Mouse (Mus musculus) cortical plate, adult 2 months (tissue): ENCODE data around the gene 5830411N06Rik. TPM values are rescaled to one million over a fixed set of nuclear protein-coding genes. Genes with fewer than 3 reads are reported as not detected.

Experiments
- H3K27ac ChIP-seq: fragments of 200-500 bp; 2 replicates; pipeline ENCODE4 v1.5.1; 2012; ENCODE audit warnings: low read length, control low read depth, inconsistent platforms; ENCODE audit not compliant: insufficient read depth
- H3K4me1 ChIP-seq: fragments of 200-500 bp; 2 replicates; pipeline ENCODE4 v1.6.1; 2011; ENCODE audit warnings: low read length; ENCODE audit not compliant: control insufficient read depth, insufficient read depth
- H3K4me3 ChIP-seq: fragments of 200-500 bp; 2 replicates; pipeline ENCODE4 v1.5.1; 2011; ENCODE audit warnings: mild to moderate bottlenecking, low read length, control low read depth; ENCODE audit not compliant: insufficient read depth
- CTCF ChIP-seq: fragments of 200-500 bp; IDR thresholded peaks from 2 replicates; pipeline ENCODE4 v1.5.1; 2011; ENCODE audit warnings: mild to moderate bottlenecking, control low read depth, low read length; ENCODE audit not compliant: insufficient read depth; ENCODE audit errors: extremely low read depth
- POLR2A ChIP-seq: fragments of 200-500 bp; IDR thresholded peaks from 2 replicates; pipeline ENCODE4 v1.6.1; 2011; ENCODE audit warnings: mild to moderate bottlenecking, low read length, control low read depth; ENCODE audit not compliant: insufficient read depth; ENCODE audit errors: extremely low read depth
- polyA plus RNA-seq: library from polyadenylated mRNA; depleted of rRNA; stranded (reverse); fragments of >200 nt; gene quantifications from 2 replicates; pipeline ENCODE4 v1.2.3, GENCODE M21; 2012; rRNA removed

Gene 5830411N06Rik
- not detected in 2 replicates for polyA plus RNA-seq

DNA sequence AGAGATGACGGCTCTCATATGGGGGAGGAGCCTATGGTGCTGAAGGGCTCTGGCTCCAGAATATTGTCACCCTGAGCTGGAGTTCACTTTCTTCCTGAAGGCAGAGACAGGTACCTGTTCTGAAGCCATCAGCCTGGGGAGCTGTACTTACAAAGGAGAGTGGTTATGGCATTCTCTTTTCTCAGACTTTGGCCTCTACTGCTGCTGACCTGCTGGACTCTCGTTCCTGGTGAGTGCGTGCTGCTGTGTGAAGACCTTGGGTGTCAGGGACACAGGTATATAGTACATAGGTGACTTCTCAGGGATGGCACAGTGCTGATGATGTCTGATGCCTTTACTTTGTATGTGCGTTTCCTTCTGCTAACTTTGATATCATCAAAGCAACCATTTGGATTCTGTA is at the start of gene 5830411N06Rik:
5830411N06Rik (plus strand) TSS at position 69 of the 400 bp plus-strand sequence.
- H3K27ac ChIP-seq: no peak within 1 kb of the TSS
- no peaks in the 10 kb centered on the region for H3K4me1 ChIP-seq
- TF ChIP-seq POLR2A: no peak
- TF ChIP-seq CTCF: no peak
- no peak within 1 kb of the TSS for H3K4me3 ChIP-seq

DNA sequence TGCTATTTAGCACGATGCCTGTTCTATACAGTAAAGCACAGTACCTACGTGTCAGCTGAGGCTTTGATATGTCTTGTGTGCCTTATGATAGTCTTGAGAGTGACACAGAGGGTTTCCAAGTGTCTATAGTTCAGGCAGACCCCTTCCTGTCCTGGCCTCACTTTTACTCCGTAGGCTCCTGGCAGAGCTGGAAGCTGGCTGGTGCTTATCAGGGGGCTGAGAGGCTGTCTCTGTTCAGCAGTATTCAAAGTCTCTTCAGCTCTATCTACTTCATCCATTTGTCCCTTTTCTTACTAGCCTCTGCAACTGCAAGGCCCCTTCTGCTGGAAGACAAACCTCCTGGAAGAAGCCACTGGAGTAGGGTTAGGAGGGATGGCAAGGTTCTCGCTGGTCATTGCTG is 46.0 kb upstream of the 5830411N06Rik start:
- TF ChIP-seq POLR2A (no peak), CTCF (no peak)
- no peaks in the 10 kb centered on the region; the same call in 1 of the 2 replicates for H3K4me1 ChIP-seq
- H3K27ac ChIP-seq: no peak overlapping the region
- H3K4me3 ChIP-seq: no peak overlapping the region

DNA sequence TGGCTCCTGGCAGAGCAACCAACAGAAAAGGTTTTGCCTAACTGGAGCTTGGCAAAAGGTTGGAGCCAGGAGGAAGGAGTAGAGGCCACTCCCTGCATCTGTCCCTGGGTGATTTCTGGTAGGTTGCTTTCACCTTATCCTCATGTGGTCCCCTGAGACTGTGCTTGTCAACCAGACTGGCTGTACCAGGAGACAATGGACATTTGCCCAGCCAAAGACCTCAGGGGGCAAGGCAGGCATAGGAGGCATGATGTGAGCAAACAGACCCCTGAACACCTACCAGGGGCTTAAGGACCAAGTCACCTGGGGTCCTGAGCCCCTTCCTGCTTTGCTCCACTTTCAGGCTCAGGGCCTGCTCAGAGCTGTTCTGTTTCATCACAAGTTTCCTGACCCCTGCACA is 41.2 kb upstream of the 5830411N06Rik start, which contains the start of gene Olfr524:
Olfr524 (minus strand) TSS at position 101 of the 400 bp plus-strand sequence.
- no peak for TF ChIP-seq CTCF
- no peak for TF ChIP-seq POLR2A
- Histone ChIP-seq H3K27ac (no peak within 1 kb of the TSS), H3K4me1 (no peaks in the 10 kb centered on the region), H3K4me3 (no peak within 1 kb of the TSS)

DNA sequence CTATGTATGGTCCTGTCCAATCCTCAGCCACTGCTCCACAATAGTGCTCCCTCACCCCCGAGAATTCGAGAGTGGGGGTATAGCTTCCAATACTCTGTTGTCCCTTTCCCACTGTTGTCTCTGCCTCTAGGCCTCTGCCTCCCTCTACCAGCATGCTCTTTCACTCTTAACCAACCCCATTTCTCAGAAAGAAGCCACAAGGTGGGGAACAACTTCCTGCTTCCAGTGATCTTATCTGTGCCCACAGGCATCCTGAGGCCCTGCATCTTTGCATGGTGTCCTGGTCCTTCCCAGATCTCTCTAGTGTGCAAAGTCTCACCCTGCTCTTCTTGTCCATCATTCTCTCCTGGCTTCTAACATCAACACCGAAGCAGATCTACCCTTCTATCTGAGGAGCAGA is 40.2 kb upstream of the 5830411N06Rik start:
- H3K4me1 ChIP-seq: no peaks in the 10 kb centered on the region
- no peak overlapping the region for H3K4me3 ChIP-seq
- H3K27ac ChIP-seq: no peak overlapping the region
- no peak for TF ChIP-seq CTCF

DNA sequence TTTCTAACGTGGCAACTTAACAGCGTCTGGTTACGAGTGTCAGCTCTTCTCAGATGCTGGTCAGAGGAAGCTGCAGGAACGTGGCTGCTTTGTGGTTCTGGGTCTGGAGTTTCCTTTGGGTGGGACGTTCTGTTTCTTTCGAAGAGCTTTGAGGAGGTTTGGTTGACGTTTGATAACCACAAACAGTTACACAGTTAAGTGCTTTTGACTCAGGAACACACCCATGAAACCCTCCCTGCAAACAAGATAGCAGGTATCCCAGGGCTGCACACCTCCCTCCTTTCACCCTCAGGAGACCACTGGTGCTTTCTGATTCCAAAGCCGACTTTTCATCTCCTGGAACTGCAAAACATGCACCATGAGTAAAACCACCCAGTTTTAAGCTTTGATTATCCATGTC is 38.9 kb upstream of the 5830411N06Rik start:
- Histone ChIP-seq H3K4me3 (no peak overlapping the region), H3K27ac (no peak overlapping the region), H3K4me1 (no peaks in the 10 kb centered on the region)
- TF ChIP-seq POLR2A (no peak), CTCF (no peak)

DNA sequence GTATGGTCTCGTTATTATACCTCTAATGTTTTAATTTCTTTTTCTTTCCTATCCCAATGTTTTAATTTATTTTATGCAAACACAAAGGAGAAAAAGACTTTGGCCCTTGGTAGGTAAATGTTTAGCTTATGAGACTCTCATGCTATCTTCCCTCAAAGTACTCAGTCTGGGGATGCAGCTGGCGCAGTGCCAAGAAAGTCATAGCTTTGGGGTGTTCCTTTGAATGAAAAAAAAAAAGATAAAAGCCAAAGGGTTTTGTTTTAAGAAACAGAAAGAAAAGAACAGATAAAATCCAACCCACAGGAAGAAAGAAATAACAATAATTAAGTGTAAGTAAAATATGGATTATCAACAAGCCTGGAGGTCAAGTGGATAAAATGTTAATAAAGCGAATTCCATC is 38.4 kb upstream of the 5830411N06Rik start:
- no peak overlapping the region for H3K4me3 ChIP-seq
- TF ChIP-seq CTCF (no peak), POLR2A (no peak)
- no peaks in the 10 kb centered on the region for H3K4me1 ChIP-seq
- H3K27ac ChIP-seq: no peak overlapping the region

DNA sequence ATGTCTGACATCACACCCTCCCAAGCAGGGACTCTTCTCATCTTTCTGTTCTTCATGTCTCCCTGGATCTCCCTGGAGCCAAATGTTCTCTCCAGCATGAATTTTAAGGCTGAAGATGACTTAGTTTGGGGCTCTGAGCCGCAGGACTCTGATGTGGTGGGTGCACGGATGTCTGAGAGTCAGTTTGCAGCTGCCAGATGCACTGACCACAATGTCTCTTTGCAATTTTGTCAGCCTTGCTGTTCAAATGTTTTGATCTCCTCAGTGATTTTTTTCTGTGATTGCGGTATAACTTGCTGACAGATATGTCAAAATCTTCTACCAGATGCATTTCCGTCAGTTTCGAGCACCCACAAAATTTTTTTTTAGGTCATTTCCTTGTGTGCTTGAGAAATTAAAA is 33.2 kb upstream of the 5830411N06Rik start:
- no peak overlapping the region for H3K4me3 ChIP-seq
- no peak overlapping the region for H3K27ac ChIP-seq
- no peaks in the 10 kb centered on the region for H3K4me1 ChIP-seq
- no peak for TF ChIP-seq POLR2A
- no peak for TF ChIP-seq CTCF

DNA sequence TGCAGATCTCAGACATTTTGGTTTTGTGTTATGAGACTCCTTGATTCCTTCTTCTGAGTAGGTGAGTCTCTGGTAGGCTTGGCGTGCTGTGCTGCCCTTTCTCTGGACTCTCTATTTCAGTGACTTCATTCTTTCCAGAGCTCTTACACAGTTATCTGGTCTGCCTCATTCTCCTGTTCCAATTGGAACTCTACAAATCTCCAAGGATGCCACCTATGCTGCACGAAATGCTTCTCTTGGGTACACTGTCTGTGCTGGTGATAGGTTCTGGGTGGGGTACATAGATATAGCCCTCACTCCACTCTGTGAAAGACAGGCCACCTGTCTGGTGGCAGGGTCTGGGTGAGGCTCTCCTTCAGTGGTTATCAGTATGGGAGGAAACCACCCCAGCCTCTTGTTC is 29.1 kb upstream of the 5830411N06Rik start, which contains the start of gene Cd163l1:
Cd163l1 (plus strand) TSS at position 301 of the 400 bp plus-strand sequence.
- Histone ChIP-seq H3K27ac (no peak within 1 kb of the TSS), H3K4me1 (no peaks in the 10 kb centered on the region), H3K4me3 (no peak within 1 kb of the TSS)
- TF ChIP-seq POLR2A (no peak), CTCF (no peak)

DNA sequence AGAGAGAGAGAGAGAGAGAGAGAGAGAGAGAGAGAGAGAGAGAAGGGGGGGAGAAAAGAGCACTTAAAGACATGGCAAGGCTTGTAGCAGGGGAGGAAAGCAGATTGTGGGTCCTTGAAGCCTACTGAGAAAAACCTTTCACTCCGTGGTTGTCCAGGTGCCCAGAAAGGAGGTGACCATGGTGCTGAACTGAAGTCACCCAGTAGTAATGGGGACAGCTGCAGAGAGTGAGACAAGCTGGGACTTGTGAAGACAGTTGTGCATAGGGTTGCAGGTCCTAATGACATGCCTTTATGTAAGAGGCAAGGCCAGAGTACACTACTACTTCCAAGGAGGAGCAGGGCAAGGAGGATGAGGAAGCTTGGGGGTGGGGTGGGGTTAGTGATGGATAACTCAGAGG is 27.8 kb upstream of the 5830411N06Rik start:
- no peak for TF ChIP-seq POLR2A
- no peak for TF ChIP-seq CTCF
- no peaks in the 10 kb centered on the region for H3K4me1 ChIP-seq
- no peak overlapping the region for H3K4me3 ChIP-seq
- H3K27ac ChIP-seq: no peak overlapping the region

DNA sequence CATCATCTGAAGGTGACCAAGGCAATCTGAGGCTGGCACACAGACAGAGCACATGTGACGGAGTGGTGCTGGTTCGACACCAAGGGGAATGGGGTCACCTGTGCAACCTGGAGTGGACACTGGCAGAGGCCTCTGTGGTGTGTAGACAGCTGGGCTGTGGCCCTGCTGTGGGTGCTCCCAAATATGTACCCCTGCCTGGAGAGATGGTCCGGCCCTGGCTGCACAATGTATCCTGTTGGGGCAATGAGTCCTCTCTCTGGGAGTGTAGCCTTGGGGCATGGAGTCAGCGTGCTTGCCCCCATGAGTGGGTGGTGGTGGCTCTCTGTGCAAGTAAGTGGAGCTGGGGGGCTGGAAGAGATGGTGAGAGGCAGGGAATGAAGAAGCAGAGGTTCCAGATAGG is 26.7 kb upstream of the 5830411N06Rik start:
- Histone ChIP-seq H3K4me1 (no peaks in the 10 kb centered on the region), H3K4me3 (no peak overlapping the region), H3K27ac (no peak overlapping the region)
- TF ChIP-seq POLR2A (no peak), CTCF (no peak)

DNA sequence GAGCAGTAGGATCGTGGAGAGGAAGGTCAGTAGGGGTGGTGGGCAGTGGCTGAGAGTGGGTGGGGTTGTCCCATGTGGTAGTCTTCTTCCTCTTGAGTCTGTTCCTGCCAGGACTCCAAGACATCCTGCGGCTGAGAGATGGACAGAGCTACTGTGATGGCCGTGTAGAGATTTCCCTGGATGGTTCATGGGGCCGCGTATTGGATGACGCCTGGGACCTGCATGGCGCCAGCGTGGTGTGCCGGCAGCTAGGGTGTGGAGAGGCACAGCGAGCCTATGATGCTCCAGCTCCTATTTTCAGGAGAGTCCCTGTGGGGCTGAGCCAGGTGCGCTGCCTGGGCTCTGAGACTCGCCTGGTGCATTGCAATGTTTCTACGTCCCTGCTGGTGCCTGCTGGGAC is 22.9 kb upstream of the 5830411N06Rik start:
- TF ChIP-seq CTCF: no peak
- TF ChIP-seq POLR2A: no peak
- Histone ChIP-seq H3K4me1 (no peaks in the 10 kb centered on the region), H3K27ac (no peak overlapping the region), H3K4me3 (no peak overlapping the region)
